Mouse (Mus musculus) adrenal gland, postnatal 4 days (tissue): ENCODE results near the gene Tcl1b5. TPM values are rescaled to one million over a fixed set of nuclear protein-coding genes. Genes with fewer than 3 reads are reported as not detected.

ENCODE experiments used
- DNase-seq, 2 experiments: peaks; one replicate each; pipeline ENCODE4 v3.0.0; 2021 to 2022; ENCODE audit warnings: low spot score in 2 of 2, mixed read lengths in 2 of 2
- total RNA-seq, 2 experiments: library from RNA; stranded (reverse); gene quantifications; 2 replicates each; pipeline ENCODE4 v1.2.3; 2021

Tcl1b5 gene
- total RNA-seq, 2 experiments from 2014 or later: not detected

DNA sequence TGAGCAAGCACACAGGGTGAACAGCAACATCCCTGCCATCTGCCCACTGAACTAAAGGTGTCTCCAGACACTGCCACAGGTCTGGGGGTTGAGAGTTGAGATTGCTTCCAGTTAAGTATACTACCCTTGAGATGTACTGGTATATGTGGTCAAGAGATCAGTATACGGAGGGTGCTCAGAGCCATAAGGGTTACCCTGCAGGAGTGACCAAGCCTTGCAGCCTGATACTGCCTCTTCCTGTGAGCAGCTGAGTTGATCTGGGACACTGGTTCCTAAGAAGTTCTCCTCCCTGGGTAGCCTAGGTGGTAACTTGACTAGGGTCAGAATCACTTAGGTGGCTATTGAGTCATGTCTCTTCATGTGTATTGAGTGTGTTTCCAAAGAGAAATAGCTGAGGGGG lies 32.3 kb downstream of the Tcl1b5 start:
- DNase-seq: no peak

GRCm38 (mm10) chr12:105209231-105209630 lies 33.1 kb downstream of the Tcl1b5 start:
- DNase-seq: no peak

DNA sequence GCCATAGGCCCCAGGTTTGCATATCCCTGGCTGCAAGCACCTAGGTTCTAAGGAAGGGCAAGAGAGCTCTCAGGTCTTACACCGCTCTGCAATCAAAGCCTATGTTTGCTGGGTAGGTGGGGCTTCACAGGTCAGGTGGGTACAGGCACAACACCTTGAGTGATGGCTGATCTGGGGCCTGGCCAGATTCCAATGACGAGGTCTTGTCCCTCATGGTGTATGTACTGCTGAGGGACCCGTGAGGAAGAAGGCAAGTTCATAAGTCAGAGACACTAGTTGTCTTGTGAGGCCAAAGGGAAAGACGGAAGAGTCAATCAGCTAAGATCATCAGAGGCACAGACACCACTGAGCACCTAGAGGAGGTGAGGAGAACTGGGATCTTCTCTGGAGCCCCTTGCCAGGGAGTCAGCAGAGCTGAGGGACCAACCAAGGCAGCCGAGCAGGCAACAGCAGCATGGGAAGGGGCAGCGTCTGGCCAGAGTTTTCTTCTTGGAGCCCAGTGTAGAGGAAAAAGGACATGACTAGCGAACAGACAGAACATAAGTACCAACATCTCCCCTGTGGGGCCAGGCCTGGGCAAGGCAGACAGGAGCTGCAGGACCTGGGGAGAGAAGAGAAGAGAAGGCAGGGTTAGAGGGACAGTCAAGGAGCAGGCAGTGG lies 41.1 kb downstream of the Tcl1b5 start:
- DNase-seq: no peak

GRCm38 (mm10) chr12:105222601-105223319 lies 46.6 kb downstream of the Tcl1b5 start, which contains the start of gene Tcl1:
Tcl1 (minus strand) TSS chr12:105222793.
- no peak for DNase-seq

DNA sequence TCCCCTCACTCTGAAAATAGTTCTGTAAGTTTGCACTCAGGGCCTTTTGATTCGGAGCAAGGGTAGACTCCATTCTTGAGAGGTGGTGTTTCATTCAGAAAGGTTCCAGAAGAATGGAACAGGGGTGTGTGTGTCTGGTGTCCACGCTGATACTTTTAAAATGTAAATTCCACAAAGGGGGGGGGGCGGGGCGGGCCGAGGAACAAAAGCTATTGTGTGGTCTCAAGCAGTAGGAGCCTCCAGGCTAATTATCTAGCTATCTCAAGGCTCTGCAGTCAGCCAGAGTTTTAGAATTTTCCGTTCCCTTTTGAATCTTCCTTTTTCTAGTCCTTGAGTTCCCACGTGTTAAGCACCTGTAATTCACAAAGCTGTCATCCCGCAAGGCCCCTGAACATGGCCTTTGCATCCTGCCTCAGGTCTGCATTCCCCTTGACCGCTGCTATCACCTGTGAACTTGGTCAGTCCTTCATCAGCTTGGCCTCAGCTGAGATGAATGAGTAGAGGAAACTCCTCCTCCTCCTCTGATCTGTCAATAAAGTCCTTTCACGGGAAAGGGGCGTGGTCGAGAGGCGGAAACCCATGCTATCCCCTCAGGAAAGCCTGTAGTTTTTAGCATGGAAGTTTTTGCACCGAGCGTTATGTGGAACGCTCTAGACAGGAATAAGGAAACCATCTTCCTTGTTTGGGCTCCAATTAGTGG lies 48.6 kb downstream of the Tcl1b5 start:
- no peak for DNase-seq

Other genes starting within 250 kb of the Tcl1b5 start
- 10 to 100 TPM; 11.3 to 11.7 TPM for gene Syne3, start 166.5 kb upstream of the Tcl1b5 start, total RNA-seq
- 100 to 1,000 TPM; 134 to 139 TPM for gene Glrx5, start 143.7 kb upstream of the Tcl1b5 start, total RNA-seq
- not detected for gene Tcl1b2, start 30.3 kb upstream of the Tcl1b5 start, total RNA-seq
- not detected for gene Tcl1b1, start 16.7 kb upstream of the Tcl1b5 start, total RNA-seq
- gene Tcl1b3, start 14.7 kb downstream of the Tcl1b5 start, total RNA-seq: not detected
- gene Tcl1b4, start 25.6 kb downstream of the Tcl1b5 start, total RNA-seq: not detected
- under 1 TPM in 1 of 2 experiments, not detected in 1; 0.31 TPM for gene Tcl1, start 46.4 kb downstream of the Tcl1b5 start, total RNA-seq
- gene Tunar, start 157.5 kb downstream of the Tcl1b5 start, total RNA-seq: under 1 TPM; 0.48 to 0.59 TPM